Mouse (Mus musculus) embryonic fibroblast, embryonic 13.5 days (primary cell): ENCODE results near the gene Itgb3. TPM values are rescaled to one million over a fixed set of nuclear protein-coding genes. Genes with fewer than 3 reads are reported as not detected.
A peak's percentile ranks its signal among the peaks of the same experiment; 100 is the strongest.

Source experiments
- H3K27ac ChIP-seq: 2 replicates; pipeline ENCODE4 v1.5.1; 2012; ENCODE audit warnings: low read length, control low read depth, inconsistent platforms; ENCODE audit not compliant: insufficient read depth
- H3K4me1 ChIP-seq: 2 replicates; pipeline ENCODE4 v1.6.1; 2011; ENCODE audit warnings: low read length; ENCODE audit not compliant: control insufficient read depth, insufficient read depth
- H3K4me3 ChIP-seq: 2 replicates; pipeline ENCODE4 v1.5.1; 2011; ENCODE audit warnings: mild to moderate bottlenecking, control low read depth, low read length; ENCODE audit not compliant: insufficient read depth
- CTCF ChIP-seq: IDR thresholded peaks from 2 replicates; pipeline ENCODE4 v1.5.1; 2011; ENCODE audit warnings: mild to moderate bottlenecking, control low read depth, low read length, moderate library complexity, borderline replicate concordance; ENCODE audit not compliant: insufficient read depth
- POLR2A ChIP-seq: IDR thresholded peaks from 2 replicates; pipeline ENCODE4 v1.6.1; 2011; ENCODE audit warnings: low read depth, mild to moderate bottlenecking, control low read depth, low read length, moderate library complexity
- polyA plus RNA-seq: library from polyadenylated mRNA; stranded (reverse); fragments of >200 nt; gene quantifications from 2 replicates; pipeline ENCODE4 v1.2.4, GENCODE M21; 2011; ENCODE audit warnings: low read depth; ENCODE audit not compliant: missing spikeins, insufficient read length

Gene Itgb3
- polyA plus RNA-seq, 1 experiment: 19.2 TPM

DNA sequence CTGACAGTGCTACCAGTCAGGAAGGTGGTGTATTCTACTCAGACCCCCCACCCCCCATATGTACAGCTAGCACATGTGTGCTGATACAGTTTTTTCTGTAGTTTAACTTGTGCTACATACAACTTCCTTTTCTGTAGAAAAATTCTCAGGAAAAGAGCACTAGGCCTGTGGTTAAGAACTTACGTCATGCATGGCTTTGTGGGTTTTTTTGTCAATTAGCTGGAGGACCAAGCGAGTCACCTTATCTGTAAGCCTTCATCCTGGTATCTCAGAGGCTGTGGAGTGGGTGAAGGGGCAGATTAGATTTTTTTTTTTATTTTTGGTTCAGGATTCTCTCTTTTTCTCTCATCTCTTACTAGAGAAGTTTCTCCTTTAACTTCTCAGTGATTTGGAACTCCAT lies 6.3 kb downstream of the Itgb3 start:
- TF ChIP-seq POLR2A (no peak), CTCF (no peak)
- Histone ChIP-seq H3K4me1 (peaks cover 22% of the 10 kb centered on the region), H3K27ac (peak overlapping the region; percentile 25), H3K4me3 (no peak overlapping the region)

DNA sequence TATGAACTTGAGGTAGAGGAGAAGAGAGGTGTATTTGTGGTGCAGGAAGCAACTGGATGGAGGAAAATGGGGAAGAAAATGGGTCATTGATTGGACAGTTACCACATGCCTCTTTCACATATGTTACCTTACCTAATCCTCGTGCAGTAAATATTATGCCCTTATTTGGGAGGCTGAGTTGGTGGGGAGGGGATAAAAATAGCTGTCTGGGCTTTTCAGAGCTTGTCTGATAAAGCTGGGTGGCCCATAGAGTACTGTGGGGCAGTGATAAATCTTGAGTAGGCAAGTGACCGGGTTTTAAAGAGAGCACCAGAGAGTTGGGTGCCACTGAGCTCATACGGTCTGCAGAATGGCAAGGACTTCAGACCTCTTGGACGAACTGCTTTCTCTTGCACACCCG lies 8.4 kb downstream of the Itgb3 start:
- peaks cover 25% of the 10 kb centered on the region for H3K4me1 ChIP-seq

DNA sequence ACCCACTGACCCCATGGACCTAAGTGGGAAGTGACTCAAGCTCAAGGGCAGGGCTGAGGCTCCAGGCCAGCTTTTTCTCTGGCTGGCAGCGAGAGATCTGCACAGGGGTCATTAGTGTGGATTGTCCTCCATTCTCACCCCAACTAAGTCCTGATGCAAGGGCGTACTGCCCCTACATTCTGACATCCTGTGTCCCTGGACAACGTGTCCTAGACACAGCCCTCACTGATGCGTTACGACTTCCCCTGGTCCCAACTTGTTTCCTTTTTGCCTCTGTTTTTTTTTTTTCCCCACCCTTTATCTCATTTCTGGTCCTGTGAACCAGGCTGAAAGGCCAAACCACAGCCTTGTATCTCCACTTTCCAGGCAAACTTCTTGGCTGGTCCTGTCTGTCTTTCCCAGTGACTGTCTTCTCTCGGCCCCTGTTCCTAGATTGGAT lies 10.9 kb downstream of the Itgb3 start:
- H3K4me1 ChIP-seq: peaks cover 31% of the 10 kb centered on the region
- no peak for TF ChIP-seq CTCF
- TF ChIP-seq POLR2A: no peak
- H3K27ac ChIP-seq: no peak overlapping the region
- no peak overlapping the region for H3K4me3 ChIP-seq

More for the DNA sequence above, 8.4 kb downstream of the Itgb3 start:
- Histone ChIP-seq H3K4me3 (no peak overlapping the region), H3K27ac (no peak overlapping the region)
- no peak for TF ChIP-seq CTCF
- TF ChIP-seq POLR2A: no peak

DNA sequence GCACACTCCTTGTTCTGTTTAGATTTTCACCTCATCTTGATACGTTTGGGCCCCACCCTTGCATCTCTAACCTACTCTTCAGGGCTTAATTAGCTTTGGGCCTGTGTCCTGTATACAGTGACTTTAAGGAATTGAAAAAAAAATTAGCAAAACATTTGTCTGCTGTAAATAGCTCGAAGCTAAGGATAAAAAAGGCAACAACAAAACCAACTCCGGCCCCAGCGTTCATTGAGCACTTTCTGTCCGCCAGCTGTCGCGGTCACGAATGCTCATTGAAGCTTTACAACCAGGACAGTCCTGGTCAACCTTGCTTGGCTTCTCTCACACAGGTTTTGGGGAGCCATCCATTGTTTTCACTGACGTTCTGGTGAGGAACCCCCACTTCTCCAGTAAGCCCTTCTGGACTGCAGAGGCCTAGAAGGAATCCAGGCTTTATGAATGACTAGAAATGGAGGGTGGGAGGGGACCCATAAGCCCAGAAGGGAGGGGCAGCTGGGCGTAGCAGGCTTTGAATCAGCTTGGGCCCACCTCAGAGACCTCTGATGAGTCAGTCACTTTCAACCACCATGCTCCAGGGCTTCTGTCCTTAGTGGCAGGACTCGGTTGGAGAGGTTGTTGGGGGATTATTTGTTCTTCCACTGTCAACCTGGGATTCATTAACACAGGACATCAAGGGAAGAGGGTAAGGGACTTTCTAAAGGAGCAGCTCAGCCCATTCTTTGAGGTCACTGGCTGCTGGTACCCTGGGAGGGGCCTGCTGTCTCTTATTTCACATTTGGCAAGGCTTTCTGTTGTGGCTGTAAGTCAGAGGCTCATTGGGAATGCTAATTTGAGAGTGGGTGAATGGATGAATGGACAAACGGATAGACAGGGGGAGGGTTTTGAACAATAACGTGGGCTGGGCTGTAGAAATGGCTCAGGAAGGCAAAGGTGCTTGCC lies 11.6 kb downstream of the Itgb3 start:
- Histone ChIP-seq H3K27ac (peak overlapping the region; percentile 30), H3K4me3 (no peak overlapping the region)

DNA sequence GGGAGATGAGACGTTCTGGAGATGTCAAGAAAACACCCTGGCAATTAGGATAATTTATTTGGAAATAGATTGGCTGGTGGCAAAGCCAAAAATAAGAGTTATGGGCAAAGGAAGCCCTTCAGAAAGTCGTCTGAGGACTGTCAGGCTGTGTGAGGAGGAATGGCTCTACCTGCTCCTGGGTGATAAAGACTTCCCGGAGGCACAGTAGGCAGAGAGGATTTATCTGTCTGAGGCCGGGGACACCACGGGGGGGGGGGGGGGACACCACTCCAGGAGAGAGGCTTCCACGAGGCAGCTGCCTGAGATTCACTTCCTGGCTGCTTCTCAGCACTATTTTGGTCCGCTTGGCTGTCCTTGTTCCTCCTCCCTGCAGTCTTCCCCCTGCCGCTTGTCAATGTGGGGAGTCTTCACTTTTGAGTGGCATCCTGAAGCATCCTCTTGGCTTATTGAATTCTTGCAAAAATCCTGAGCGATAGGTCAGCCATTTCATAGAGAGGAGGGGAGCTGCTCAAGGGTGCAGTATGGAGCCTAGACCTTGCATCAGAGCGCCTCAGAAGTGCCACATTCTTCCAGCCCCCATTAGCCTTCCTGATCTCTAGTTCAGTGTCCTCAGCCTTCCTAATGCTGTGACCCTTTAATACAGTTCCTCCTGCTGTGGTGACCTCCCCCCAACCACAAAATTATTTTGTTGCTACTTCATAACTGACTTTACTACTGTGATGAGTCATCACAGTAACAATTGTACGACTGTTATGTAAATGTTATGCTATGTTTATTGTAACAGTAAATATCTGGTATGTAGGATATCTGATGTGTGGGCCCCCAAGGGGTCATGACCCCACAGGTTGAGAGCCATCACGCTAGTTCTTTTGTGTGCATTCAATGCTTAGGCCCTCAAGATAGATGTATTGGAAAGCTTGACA lies 14.5 kb downstream of the Itgb3 start:
- no peak overlapping the region for H3K27ac ChIP-seq
- peaks cover 25% of the 10 kb centered on the region for H3K4me1 ChIP-seq
- TF ChIP-seq CTCF (no peak), POLR2A (no peak)
- no peak overlapping the region for H3K4me3 ChIP-seq

More for the DNA sequence above, 11.6 kb downstream of the Itgb3 start:
- TF ChIP-seq CTCF: no peak
- TF ChIP-seq POLR2A: no peak
- peaks cover 28% of the 10 kb centered on the region for H3K4me1 ChIP-seq

DNA sequence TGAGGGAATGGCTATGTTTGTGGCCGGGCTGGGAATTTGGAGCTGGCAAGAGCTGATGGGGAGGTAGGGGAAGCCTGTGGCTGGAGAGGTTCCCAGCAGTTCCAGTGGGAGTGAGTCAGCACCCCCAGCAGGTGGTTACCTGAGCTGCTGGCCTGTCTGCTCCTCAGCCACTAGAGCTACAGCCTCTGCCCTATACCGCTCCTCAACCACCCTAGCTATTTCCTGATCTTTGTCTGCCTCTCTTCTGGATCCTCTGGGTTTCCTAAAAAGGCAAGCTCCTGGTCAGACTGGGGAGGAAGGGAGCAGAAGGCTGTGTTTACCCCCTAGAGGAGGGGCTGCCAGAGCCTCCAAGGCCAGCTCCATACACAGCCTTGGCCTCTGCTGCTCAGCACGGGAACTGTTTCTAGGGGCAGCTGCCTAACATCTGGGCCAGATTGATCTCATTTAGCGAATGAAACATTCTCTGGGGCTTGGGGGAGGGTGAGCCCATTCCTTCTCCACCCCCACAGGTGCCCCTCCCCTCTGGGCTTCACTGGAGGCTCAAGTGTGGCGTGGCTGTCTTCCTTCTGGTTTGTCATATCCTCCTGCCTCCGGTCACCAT lies 17.1 kb downstream of the Itgb3 start:
- Histone ChIP-seq H3K4me1 (peaks cover 19% of the 10 kb centered on the region), H3K4me3 (no peak overlapping the region), H3K27ac (peak overlapping the region; percentile 91)
- TF ChIP-seq POLR2A: peak; percentile 36; the same call in 1 of the 2 replicates
- no peak for TF ChIP-seq CTCF

DNA sequence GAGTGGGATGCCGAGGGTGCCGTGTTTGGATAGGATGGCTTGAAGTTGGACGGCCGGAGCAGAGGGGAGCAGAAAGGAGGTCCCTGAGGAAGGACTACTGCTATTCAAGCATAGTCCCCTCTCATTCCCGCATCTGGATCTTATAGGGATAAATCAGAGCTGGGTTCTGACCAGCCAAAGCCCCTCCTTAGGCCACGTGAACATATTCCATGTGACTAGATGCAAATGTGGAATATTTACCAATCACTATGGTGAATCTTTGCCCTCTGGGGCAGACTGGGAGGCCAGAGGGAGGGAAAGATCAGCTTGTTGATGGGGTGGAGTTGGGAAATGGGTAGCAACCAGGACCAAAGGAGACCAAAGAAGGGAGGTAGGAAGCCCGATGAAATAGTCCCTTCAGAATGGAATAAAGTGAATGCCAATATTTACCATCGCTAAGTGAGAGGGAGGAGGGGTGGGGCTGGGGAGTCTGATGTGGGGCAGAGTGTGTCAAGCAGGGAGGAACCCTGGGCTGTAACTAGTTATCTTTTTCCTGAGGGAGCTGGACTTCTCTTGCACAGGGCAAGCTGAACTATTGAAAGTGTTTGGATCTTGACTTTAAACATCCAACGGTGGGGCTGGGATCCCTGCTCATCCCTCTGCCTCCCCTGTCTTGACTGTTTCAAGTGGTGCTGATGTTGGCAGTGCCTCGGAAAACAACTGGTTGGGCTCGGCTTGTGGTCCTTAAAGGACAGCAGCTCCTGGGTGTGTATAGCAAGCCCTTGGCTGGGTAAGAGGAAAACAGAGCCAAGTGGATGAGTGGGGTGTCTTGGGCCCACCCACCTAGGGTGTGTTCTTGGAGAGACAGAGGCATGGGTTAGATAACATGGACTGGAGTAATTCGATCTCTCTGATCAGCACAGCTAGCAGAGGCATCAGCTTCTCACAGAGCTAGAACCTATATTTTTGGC lies 17.9 kb downstream of the Itgb3 start:
- Histone ChIP-seq H3K4me3 (no peak overlapping the region), H3K4me1 (peaks cover 19% of the 10 kb centered on the region), H3K27ac (peak overlapping the region; percentile 91)
- TF ChIP-seq CTCF: no peak
- peak; percentile 18; the same call in 1 of the 2 replicates for TF ChIP-seq POLR2A

DNA sequence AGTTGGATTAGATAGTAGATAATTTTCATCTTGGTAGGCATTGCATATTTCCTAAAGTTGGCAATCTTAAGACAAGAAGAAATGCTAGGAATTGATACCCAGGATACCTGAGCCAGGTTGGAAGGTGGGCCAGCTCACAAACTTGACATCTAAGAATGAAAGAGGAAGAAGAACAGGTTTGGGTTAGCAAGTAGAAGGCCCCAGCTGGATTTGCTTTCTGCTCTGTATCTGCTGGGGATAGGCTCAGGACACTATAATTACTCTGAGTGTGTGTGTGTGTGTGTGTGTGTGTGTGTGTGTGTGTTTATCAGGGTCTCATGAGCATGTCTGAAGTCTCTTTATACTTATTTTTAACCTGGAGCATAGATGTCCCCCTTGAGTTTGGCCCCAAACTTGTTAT lies 18.8 kb downstream of the Itgb3 start:
- no peak overlapping the region for H3K4me3 ChIP-seq
- H3K4me1 ChIP-seq: peaks cover 23% of the 10 kb centered on the region
- TF ChIP-seq POLR2A (no peak), CTCF (no peak)
- H3K27ac ChIP-seq: peak overlapping the region; percentile 91
